In the genomic region with DNA sequence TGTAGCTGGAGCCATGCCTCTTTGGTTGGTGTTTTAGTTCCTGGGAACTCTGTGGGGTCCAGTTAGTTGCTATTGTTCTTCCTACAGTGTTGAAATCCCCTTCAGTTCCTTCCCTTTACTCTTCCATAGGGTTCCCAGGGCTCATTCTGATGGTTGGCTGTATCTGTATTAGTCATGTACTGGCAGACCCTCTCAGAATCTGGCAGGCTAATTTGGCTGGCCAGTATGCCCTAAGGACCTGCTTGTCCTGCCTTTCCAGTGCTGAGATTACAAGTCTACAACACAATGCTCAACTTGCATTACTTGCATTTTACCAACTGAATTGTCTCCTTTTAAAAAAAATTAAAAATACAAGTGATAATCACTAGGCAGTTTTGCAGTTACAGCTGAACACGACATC, we compare ENCODE assay signal across 26 mouse cellular contexts.
DNase-seq lines count a peak whose midpoint lies in the region; ATAC-seq and TF ChIP-seq lines count a peak whose summit lies in the region.
"Had no signal": no experiment of that assay in that cellular context is flagged by ENCODE, and none has a peak within 500 bp of the region (broad histone marks: within the 10 kb centered on the region; RNA-seq: fewer than 3 reads in every experiment).

No protein-coding gene starts in this region.

- 72% methylated on average over 1 of the region's 1 CpGs for whole genome bisulfite sequencing in heart, adult 2 months
- 78% methylated on average over 1 of the region's 1 CpGs for WGBS in heart, embryonic 10.5 days

- H3K9me3 ChIP-seq in heart, embryonic 10.5 days: no peaks in the 10 kb centered on the region
- H3K9me3 ChIP-seq: forebrain, embryonic 15.5 days; hindbrain, embryonic 10.5 days; limb, embryonic 10.5 days; megakaryocyte, embryonic 14.5 days; midbrain, embryonic 15.5 days; neural tube, embryonic 15.5 days had no signal

- H3K79me2 ChIP-seq in heart, adult 2 months (replicated peaks; ENCODE audit: control insufficient read depth, insufficient read depth, low read length): no peaks in the 10 kb centered on the region

- no peak for TF ChIP-seq CTCF in heart, adult 2 months (IDR thresholded peaks at IDR 0.05)

- peak; percentile 72 to 78 for DNase-seq in cerebellum, postnatal 10 days
- no peak for DNase-seq in cerebellum, postnatal 4 days (ENCODE audit: low spot score in 2 of 2)
- peak; percentile 16 to 35 for DNase-seq in heart, adult 2 months
- no peak for DNase-seq in heart, embryonic 10.5 days (ENCODE audit: low spot score)
- DNase-seq in gastrocnemius, postnatal 36 days: peak; percentile 26 to 27
- peak; percentile 26 to 33 for DNase-seq in heart, postnatal 36 days
- no peak for DNase-seq in layer of hippocampus, postnatal 36 days
- DNase-seq: adrenal gland, postnatal 14 days; cerebellum, adult 11 months; kidney, adult 2 months; kidney, postnatal 14 days; lung, adult 18-20 months; lung, postnatal 14 days; right cerebral cortex, postnatal 14 days had no signal

- H3K27ac ChIP-seq in heart, adult 2 months: no peak overlapping the region
- no peak overlapping the region for H3K27ac ChIP-seq in heart, embryonic 10.5 days
- H3K27ac ChIP-seq: forebrain, embryonic 15.5 days; hindbrain, embryonic 10.5 days; left cerebral cortex, adult 2 months; limb, embryonic 10.5 days; midbrain, embryonic 15.5 days; neural tube, embryonic 15.5 days; stomach, postnatal 0 days had no signal

- no peaks in the 10 kb centered on the region for H3K36me3 ChIP-seq in heart, adult 2 months (ENCODE audit: control insufficient read depth, insufficient read depth, low read length)
- H3K36me3 ChIP-seq in heart, embryonic 10.5 days: no peaks in the 10 kb centered on the region
- H3K36me3 ChIP-seq: forebrain, embryonic 15.5 days; hindbrain, embryonic 10.5 days; limb, embryonic 10.5 days had no signal

- no peaks in the 10 kb centered on the region for H3K4me1 ChIP-seq in heart, adult 2 months (ENCODE audit: control insufficient read depth, insufficient read depth, low read length)
- no peaks in the 10 kb centered on the region for H3K4me1 ChIP-seq in heart, embryonic 10.5 days
- H3K4me1 ChIP-seq: forebrain, embryonic 15.5 days; limb, embryonic 10.5 days; megakaryocyte, embryonic 14.5 days; midbrain, embryonic 15.5 days; neural tube, embryonic 15.5 days had no signal

- H3K4me3 ChIP-seq in heart, adult 2 months: no peak overlapping the region
- no peak overlapping the region for H3K4me3 ChIP-seq in heart, embryonic 10.5 days
- H3K4me3 ChIP-seq: erythroblast, embryonic 14.5 days; forebrain, embryonic 15.5 days; hindbrain, embryonic 10.5 days; left cerebral cortex, adult 2 months; limb, embryonic 10.5 days; megakaryocyte, embryonic 14.5 days; midbrain, embryonic 15.5 days; neural tube, embryonic 15.5 days had no signal

- intact Hi-C loops in heart, adult 2 months (cut with DNase I): no loop called here
- intact Hi-C loops in gastrocnemius, postnatal 36 days (cut with DNase I): no loop called here
- intact Hi-C loops in heart, postnatal 36 days (cut with DNase I): no loop called here

- TF ChIP-seq POLR2A in heart, adult 2 months (IDR thresholded peaks at IDR 0.05; ENCODE audit: insufficient read depth, low read depth, low read length): no peak

- ATAC-seq in megakaryocyte, adult 5-6 weeks (ENCODE audit: poor library complexity, severe bottlenecking): no peak
- ATAC-seq: activated CD4-positive, CD25-positive, alpha-beta regulatory T cell, adult 4 months; CD4-positive, CD25-positive, alpha-beta regulatory T cell, adult 4 months; forebrain, embryonic 15.5 days; midbrain, embryonic 15.5 days had no signal

- no peaks in the 10 kb centered on the region for H3K27me3 ChIP-seq in heart, adult 2 months (ENCODE audit: control insufficient read depth, insufficient read depth, low read length)
- H3K27me3 ChIP-seq in heart, embryonic 10.5 days (ENCODE audit: insufficient read depth, poor library complexity, severe bottlenecking): no peaks in the 10 kb centered on the region
- H3K27me3 ChIP-seq: forebrain, embryonic 15.5 days; megakaryocyte, embryonic 14.5 days; midbrain, embryonic 15.5 days; neural tube, embryonic 15.5 days had no signal

- no peak overlapping the region for H3K9ac ChIP-seq in heart, adult 2 months (ENCODE audit: low read depth, low read length)
- H3K9ac ChIP-seq: forebrain, embryonic 15.5 days; midbrain, embryonic 15.5 days; neural tube, embryonic 15.5 days had no signal

- no peak for TF ChIP-seq EP300 in heart, adult 2 months (IDR thresholded peaks at IDR 0.05; ENCODE audit: insufficient read depth, low read depth, low read length)

Comparison
In these comparisons a context has a peak if more than half of its experiments do, and no peak if none do; other contexts are left out.
1. DNase-seq: peak in cerebellum, postnatal 10 days (2 of 2), heart, adult 2 months (2 of 2), gastrocnemius, postnatal 36 days (2 of 2) and heart, postnatal 36 days (2 of 2); none in cerebellum, postnatal 4 days (0 of 2), heart, embryonic 10.5 days (single experiment) and layer of hippocampus, postnatal 36 days (0 of 2).